Mouse (Mus musculus) limb, embryonic 14.5 days (tissue): ENCODE measurements around the gene Aldoc. TPM values are rescaled to one million over a fixed set of nuclear protein-coding genes. Genes with fewer than 3 reads are reported as not detected.

Experiments
- ATAC-seq: fragments of 200-750 bp; cut with Nextera tagmentation; 2 replicates; pipeline ENCODE4 v1.8.0; 2017; ENCODE audit warnings: low read depth, moderate number of reproducible peaks, moderate TSS enrichment; ENCODE audit not compliant: low FRiP score
- DNase-seq: peaks from one replicate; pipeline ENCODE4 v3.0.0-alpha.2; 2015; ENCODE audit warnings: low spot score
- H3K27ac ChIP-seq: fragments of 300-500 bp; sonication (generic); replicated peaks from 2 replicates; pipeline ENCODE4 v1.5.1; 2014; ENCODE audit warnings: low read depth, mild to moderate bottlenecking, low read length, moderate library complexity, mixed read lengths
- H3K27me3 ChIP-seq: fragments of 300-500 bp; sonication (generic); 2 replicates; pipeline ENCODE4 v1.6.1; 2014; ENCODE audit warnings: low read length, mixed read lengths; ENCODE audit not compliant: control insufficient read depth, insufficient read depth
- H3K36me3 ChIP-seq: fragments of 300-500 bp; sonication (generic); 2 replicates; pipeline ENCODE4 v1.6.1; 2014; ENCODE audit warnings: mild to moderate bottlenecking, low read length, moderate library complexity, mixed read lengths; ENCODE audit not compliant: control insufficient read depth, insufficient read depth
- H3K4me1 ChIP-seq: fragments of 300-500 bp; sonication (generic); 2 replicates; pipeline ENCODE4 v1.6.1; 2014; ENCODE audit warnings: antibody characterized with exemption, low read length, mixed read lengths; ENCODE audit not compliant: control insufficient read depth, insufficient read depth
- H3K4me2 ChIP-seq: fragments of 300-500 bp; sonication (generic); replicated peaks from 2 replicates; pipeline ENCODE4 v1.6.1; 2014; ENCODE audit warnings: low read depth, mild to moderate bottlenecking, low read length, moderate library complexity; ENCODE audit not compliant: severe bottlenecking
- H3K4me3 ChIP-seq: fragments of 300-500 bp; sonication (generic); replicated peaks from 2 replicates; pipeline ENCODE4 v1.5.1; 2014; ENCODE audit warnings: low read length
- H3K9ac ChIP-seq: fragments of 300-500 bp; sonication (generic); 2 replicates; pipeline ENCODE4 v1.6.1; 2014; ENCODE audit warnings: mild to moderate bottlenecking, low read depth, low read length, moderate library complexity; ENCODE audit not compliant: severe bottlenecking
- H3K9me3 ChIP-seq: fragments of 300-500 bp; sonication (generic); 2 replicates; pipeline ENCODE4 v1.6.1; 2016; ENCODE audit warnings: low read length; ENCODE audit not compliant: control insufficient read depth
- POLR2A ChIP-seq: fragments of 200-500 bp; IDR thresholded peaks from 2 replicates; pipeline ENCODE4 v1.8.0; 2012; ENCODE audit warnings: inconsistent platforms, mild to moderate bottlenecking, moderate library complexity, borderline replicate concordance; ENCODE audit not compliant: insufficient read depth, insufficient read length; ENCODE audit errors: extremely low read depth
- WGBS: fragments of 180-500 bp; shearing (Covaris S2); extraction: QIAGEN DNeasy Blood & Tissue Kit; methylation state at CpG from one replicate; pipeline ENCODE4 v1.1.7; 2014; 5-methylcytosine and 5-hydroxymethylcytosine counted together
- polyA plus RNA-seq, 2 experiments: library from polyadenylated mRNA; depleted of rRNA in 1 of 2; stranded (reverse) in 1 of 2; unstranded in 1 of 2; fragments of >200 nt; fragmentation: Nextera tagmentation in 1 of 2; extraction: Ambion mirVana in 1 of 2; gene quantifications; 2 replicates each; pipeline versions ENCODE4 v1.2.1 to v1.2.3; 2012 to 2014

Aldoc gene
- polyA plus RNA-seq, 2 experiments: 11.3 to 11.9 TPM

GRCm38 (mm10) chr11:78347908-78348307, 25.1 kb downstream of the Aldoc start:
- Histone ChIP-seq H3K27me3 (no peaks in the 10 kb centered on the region), H3K4me3 (no peak overlapping the region), H3K4me1 (peaks cover 26% of the 10 kb centered on the region), H3K4me2 (no peak overlapping the region), H3K9me3 (no peaks in the 10 kb centered on the region), H3K36me3 (peaks cover 27% of the 10 kb centered on the region), H3K27ac (no peak overlapping the region), H3K9ac (no peak overlapping the region)
- DNase-seq (no peak), ATAC-seq (no peak)
- 79% methylated on average over 7 of the region's 9 CpGs for WGBS
- TF ChIP-seq POLR2A: no peak

GRCm38 (mm10) chr11:78348474-78348873, 25.7 kb downstream of the Aldoc start:
- peaks cover 24% of the 10 kb centered on the region for H3K4me1 ChIP-seq
- no peak overlapping the region for H3K9ac ChIP-seq
- H3K27ac ChIP-seq: no peak overlapping the region
- no peaks in the 10 kb centered on the region for H3K27me3 ChIP-seq
- no peak overlapping the region for H3K4me2 ChIP-seq
- H3K36me3 ChIP-seq: peaks cover 27% of the 10 kb centered on the region
- WGBS: 67% methylated on average over 7 of the region's 7 CpGs
- DNase-seq (no peak), ATAC-seq (no peak)
- H3K4me3 ChIP-seq: no peak overlapping the region
- H3K9me3 ChIP-seq: no peaks in the 10 kb centered on the region
- TF ChIP-seq POLR2A: no peak

GRCm38 (mm10) chr11:78349441-78350358, 26.9 kb downstream of the Aldoc start:
- 80% methylated on average over 4 of the region's 4 CpGs for WGBS
- Histone ChIP-seq H3K9me3 (no peaks in the 10 kb centered on the region), H3K4me1 (peaks cover 17% of the 10 kb centered on the region), H3K36me3 (peaks cover 27% of the 10 kb centered on the region), H3K27ac (no peak overlapping the region), H3K27me3 (no peaks in the 10 kb centered on the region), H3K4me2 (no peak overlapping the region), H3K4me3 (no peak overlapping the region), H3K9ac (no peak overlapping the region)
- DNase-seq (no peak), ATAC-seq (no peak)
- TF ChIP-seq POLR2A: no peak

GRCm38 (mm10) chr11:78353081-78353480, 30.3 kb downstream of the Aldoc start:
- Histone ChIP-seq H3K4me3 (no peak overlapping the region), H3K9me3 (no peaks in the 10 kb centered on the region), H3K27ac (no peak overlapping the region), H3K27me3 (no peaks in the 10 kb centered on the region), H3K36me3 (peaks cover 15% of the 10 kb centered on the region), H3K4me1 (no peaks in the 10 kb centered on the region), H3K4me2 (no peak overlapping the region), H3K9ac (no peak overlapping the region)
- ATAC-seq (no peak), DNase-seq (no peak)
- no peak for TF ChIP-seq POLR2A
- 79% methylated on average over 1 of the region's 1 CpGs for WGBS

- no peak overlapping the region for H3K27ac ChIP-seq
- DNase-seq (no peak), ATAC-seq (no peak)
- H3K9me3 ChIP-seq: no peaks in the 10 kb centered on the region
- H3K4me2 ChIP-seq: no peak overlapping the region
- whole genome bisulfite sequencing: 87% methylated on average over 6 of the region's 6 CpGs
- H3K27me3 ChIP-seq: no peaks in the 10 kb centered on the region
- no peaks in the 10 kb centered on the region for H3K36me3 ChIP-seq
- no peak overlapping the region for H3K9ac ChIP-seq
- no peak for TF ChIP-seq POLR2A
- no peak overlapping the region for H3K4me3 ChIP-seq
- no peaks in the 10 kb centered on the region for H3K4me1 ChIP-seq
Measured at GRCm38 (mm10) chr11:78354905-78355304, 32.1 kb downstream of the Aldoc start.
